Mouse (Mus musculus): ENCODE measurements around the gene Prl3d1.
"Not testable (repeated sequence)": the region's sequence is repeated elsewhere in the genome, so short reads cannot be mapped to it uniquely, and the experiment has no call there.

Gene Prl3d1

GRCm38 (mm10) chr13:27093890-27094289, at the start of gene Prl3d1:
Prl3d1 (plus strand) TSS chr13:27094190.
- DNase-seq = not testable (repeated sequence)

- no peak for DNase-seq
Observed at GRCm38 (mm10) chr13:27057270-27057669, 36.7 kb upstream of the Prl3d1 start, which contains the start of gene Prl. Prl (plus strand) TSS chr13:27057570.

- no peak for DNase-seq
Observed at GRCm38 (mm10) chr13:27059177-27059576, 34.8 kb upstream of the Prl3d1 start.

GRCm38 (mm10) chr13:27121398-27121797, 27.4 kb downstream of the Prl3d1 start, which contains the start of gene Prl3d2:
Prl3d2 (plus strand) TSS chr13:27121698.
- DNase-seq = not testable (repeated sequence)

DNA sequence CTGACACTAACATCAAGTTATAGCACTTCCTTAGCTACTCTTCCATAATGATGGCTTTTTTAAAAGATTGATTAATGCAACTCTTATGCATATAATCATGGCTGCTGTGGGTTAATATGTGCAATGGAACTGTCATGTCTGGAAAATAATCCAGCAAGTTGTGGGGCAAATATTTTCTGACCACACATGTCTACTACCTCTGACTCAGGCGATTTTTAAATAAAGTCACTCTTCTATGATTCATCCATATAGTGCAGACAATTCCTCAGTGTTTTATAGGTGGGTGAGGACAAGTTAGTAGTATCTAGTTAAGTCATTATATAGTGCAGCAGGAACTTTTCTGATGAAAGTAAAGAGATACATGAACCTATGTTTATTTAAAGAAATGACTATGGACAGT, 54.3 kb downstream of the Prl3d1 start:
- no peak for DNase-seq
